Mouse (Mus musculus) forebrain, postnatal 0 days (tissue): ENCODE data around the gene Igfbp7. TPM values are rescaled to one million over a fixed set of nuclear protein-coding genes. Genes with fewer than 3 reads are reported as not detected.

Source experiments
- ATAC-seq: fragments of 200-750 bp; cut with Nextera tagmentation; 2 replicates; pipeline ENCODE4 v1.8.0; 2017; ENCODE audit warnings: mild to moderate bottlenecking, moderate library complexity
- DNase-seq: peaks from one replicate; pipeline ENCODE4 v3.0.0-alpha.2; 2015
- H3K27ac ChIP-seq: fragments of 300-500 bp; sonication (generic); 2 replicates; pipeline ENCODE4 v1.5.1; 2014; ENCODE audit warnings: low read depth, mild to moderate bottlenecking, antibody characterized with exemption, low read length, moderate library complexity, mixed read lengths
- H3K27me3 ChIP-seq: fragments of 300-500 bp; sonication (generic); 2 replicates; pipeline ENCODE4 v1.6.1; 2014; ENCODE audit warnings: mild to moderate bottlenecking, low read length, mixed read lengths; ENCODE audit not compliant: insufficient read depth
- H3K36me3 ChIP-seq: fragments of 300-500 bp; sonication (generic); 2 replicates; pipeline ENCODE4 v1.6.1; 2014; ENCODE audit warnings: mild to moderate bottlenecking, moderate library complexity; ENCODE audit not compliant: insufficient read depth
- H3K4me1 ChIP-seq: fragments of 300-500 bp; sonication (generic); 2 replicates; pipeline ENCODE4 v1.6.1; 2014; ENCODE audit warnings: antibody characterized with exemption; ENCODE audit not compliant: insufficient read depth
- H3K4me2 ChIP-seq: fragments of 300-500 bp; sonication (generic); 2 replicates; pipeline ENCODE4 v1.6.1; 2014; ENCODE audit warnings: low read depth, mild to moderate bottlenecking, moderate library complexity
- H3K4me3 ChIP-seq: fragments of 300-500 bp; sonication (generic); 2 replicates; pipeline ENCODE4 v1.5.1; 2014; ENCODE audit warnings: low read depth, low read length, mixed read lengths
- H3K9ac ChIP-seq: fragments of 300-500 bp; sonication (generic); 2 replicates; pipeline ENCODE4 v1.6.1; 2014; ENCODE audit warnings: mild to moderate bottlenecking
- H3K9me3 ChIP-seq: fragments of 300-500 bp; sonication (generic); 2 replicates; pipeline ENCODE4 v1.6.1; 2016; ENCODE audit warnings: low read length
- CTCF ChIP-seq: sonication (generic); IDR thresholded peaks from 2 replicates; pipeline ENCODE4 v1.5.1; 2016; ENCODE audit warnings: antibody characterized with exemption, control low read depth, low read depth
- WGBS: fragments of 180-500 bp; shearing (Covaris S2); extraction: QIAGEN DNeasy Blood & Tissue Kit; methylation state at CpG from one replicate; pipeline ENCODE4 v1.1.7; 2014; 5-methylcytosine and 5-hydroxymethylcytosine counted together
- polyA plus RNA-seq: library from polyadenylated mRNA; unstranded; fragments of >200 nt; fragmentation: Nextera tagmentation; extraction: Ambion mirVana; gene quantifications from 2 replicates; pipeline ENCODE4 v1.2.1, GENCODE M21; 2015
- total RNA-seq: library from RNA; depleted of rRNA; stranded (reverse); fragments of >200 nt; gene quantifications from 2 replicates; pipeline ENCODE4 v1.2.3, GENCODE M21; 2014

The Igfbp7 gene
- total and polyA plus RNA-seq, 2 experiments from 2014 or later: 44.3 to 88.3 TPM

- Histone ChIP-seq H3K9me3 (no peaks in the 10 kb centered on the region), H3K4me1 (peaks cover 9% of the 10 kb centered on the region; the same call in 1 of the 2 replicates), H3K9ac (no peak overlapping the region), H3K4me3 (no peak overlapping the region), H3K27me3 (no peaks in the 10 kb centered on the region), H3K27ac (no peak overlapping the region), H3K4me2 (no peak overlapping the region), H3K36me3 (peaks cover 48% of the 10 kb centered on the region)
- WGBS: 92% methylated on average over 6 of the region's 6 CpGs
- TF ChIP-seq CTCF: no peak
- DNase-seq (no peak), ATAC-seq (no peak)
Observed at GRCm38 (mm10) chr5:77314986-77315385, 92.9 kb downstream of the Igfbp7 start.

- H3K27ac ChIP-seq: no peak overlapping the region
- TF ChIP-seq CTCF: no peak
- 96% methylated on average over 4 of the region's 4 CpGs for WGBS
- H3K4me2 ChIP-seq: no peak overlapping the region
- peaks cover 46% of the 10 kb centered on the region for H3K36me3 ChIP-seq
- no peak overlapping the region for H3K4me3 ChIP-seq
- H3K9ac ChIP-seq: no peak overlapping the region
- no peaks in the 10 kb centered on the region for H3K27me3 ChIP-seq
- no peak for ATAC-seq
- no peaks in the 10 kb centered on the region for H3K9me3 ChIP-seq
- peaks cover 9% of the 10 kb centered on the region; the same call in 1 of the 2 replicates for H3K4me1 ChIP-seq
- DNase-seq: no peak
Observed at GRCm38 (mm10) chr5:77314206-77314605, 93.6 kb downstream of the Igfbp7 start.

DNA sequence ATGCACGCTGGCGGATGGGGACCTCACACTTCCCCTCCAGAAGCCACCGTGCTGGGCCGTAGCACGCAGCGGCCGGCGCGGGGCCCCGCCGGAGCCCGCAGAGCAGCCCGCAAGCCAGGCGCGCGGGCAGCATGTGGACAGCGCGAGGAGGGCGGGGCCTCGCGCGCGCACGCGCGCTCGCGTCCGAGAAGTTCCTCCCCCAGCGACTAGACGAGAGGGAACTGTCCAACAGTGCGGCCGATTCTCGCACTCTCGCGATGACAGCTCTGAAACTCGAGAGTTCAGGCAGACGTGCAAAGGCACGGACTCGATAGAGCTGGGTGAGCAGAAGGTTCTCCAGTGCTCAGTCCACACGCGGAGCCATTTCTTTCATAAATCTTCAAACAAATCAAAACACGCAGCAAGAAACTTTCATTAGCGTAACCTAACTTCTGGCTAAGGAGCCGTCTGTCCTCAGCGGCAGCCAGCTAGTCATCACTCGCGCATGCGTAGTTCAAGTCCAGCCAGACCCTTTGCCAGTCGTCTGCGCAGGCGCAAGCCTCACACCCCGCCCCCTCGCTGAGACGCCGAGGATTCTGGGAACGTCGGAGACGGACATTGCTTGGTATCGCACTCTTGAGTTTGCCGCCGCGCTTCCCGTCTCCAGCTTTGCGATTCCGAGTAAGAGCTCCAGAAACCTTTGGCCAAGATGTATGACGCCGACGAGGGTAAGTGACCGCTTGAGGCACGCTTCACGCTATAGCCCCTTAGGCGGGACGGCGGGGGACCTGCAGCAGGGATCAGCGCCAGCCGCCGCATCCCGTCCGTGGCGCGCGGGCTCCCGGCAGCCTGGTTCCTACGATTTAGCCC, 97.7 kb downstream of the Igfbp7 start, which contains the start of the genes Noa1 and Polr2b:
Noa1 (minus strand) TSS at position 161 of the 849 bp plus-strand sequence.
Polr2b (plus strand) TSS at position 224 of the 849 bp plus-strand sequence.
- peak; percentile 100 for DNase-seq

GRCm38 (mm10) chr5:77309051-77309906, 98.6 kb downstream of the Igfbp7 start:
- WGBS: 1% methylated on average over 76 of the region's 76 CpGs
- no peak; the same call in 1 of the 2 replicates for ATAC-seq
- H3K27ac ChIP-seq: peak overlapping the region; percentile 93
- DNase-seq: peak; percentile 3
- H3K4me3 ChIP-seq: peak overlapping the region; percentile 81
- peak overlapping the region; percentile 90 for H3K9ac ChIP-seq
- peaks cover 26% of the 10 kb centered on the region for H3K36me3 ChIP-seq
- H3K27me3 ChIP-seq: no peaks in the 10 kb centered on the region
- TF ChIP-seq CTCF: no peak
- peak overlapping the region; percentile 99 for H3K4me2 ChIP-seq
- peaks cover 23% of the 10 kb centered on the region for H3K4me1 ChIP-seq
- H3K9me3 ChIP-seq: no peaks in the 10 kb centered on the region

More for the DNA sequence above, 97.7 kb downstream of the Igfbp7 start, which contains the start of the genes Noa1 and Polr2b:
- peak; percentile 96 for ATAC-seq
- Histone ChIP-seq H3K36me3 (peaks cover 33% of the 10 kb centered on the region), H3K4me3 (peak within 1 kb of the TSS; percentile 81), H3K4me2 (peak within 1 kb of the TSS; percentile 99), H3K4me1 (peaks cover 23% of the 10 kb centered on the region), H3K27me3 (no peaks in the 10 kb centered on the region), H3K9ac (peak within 1 kb of the TSS; percentile 90), H3K9me3 (no peaks in the 10 kb centered on the region), H3K27ac (peak within 1 kb of the TSS; percentile 93)
- TF ChIP-seq CTCF: 0 out of 2 replicates have a peak, but pooled peaks have one; percentile 28
- under 1% methylated on average over 85 of the region's 85 CpGs for WGBS

DNA sequence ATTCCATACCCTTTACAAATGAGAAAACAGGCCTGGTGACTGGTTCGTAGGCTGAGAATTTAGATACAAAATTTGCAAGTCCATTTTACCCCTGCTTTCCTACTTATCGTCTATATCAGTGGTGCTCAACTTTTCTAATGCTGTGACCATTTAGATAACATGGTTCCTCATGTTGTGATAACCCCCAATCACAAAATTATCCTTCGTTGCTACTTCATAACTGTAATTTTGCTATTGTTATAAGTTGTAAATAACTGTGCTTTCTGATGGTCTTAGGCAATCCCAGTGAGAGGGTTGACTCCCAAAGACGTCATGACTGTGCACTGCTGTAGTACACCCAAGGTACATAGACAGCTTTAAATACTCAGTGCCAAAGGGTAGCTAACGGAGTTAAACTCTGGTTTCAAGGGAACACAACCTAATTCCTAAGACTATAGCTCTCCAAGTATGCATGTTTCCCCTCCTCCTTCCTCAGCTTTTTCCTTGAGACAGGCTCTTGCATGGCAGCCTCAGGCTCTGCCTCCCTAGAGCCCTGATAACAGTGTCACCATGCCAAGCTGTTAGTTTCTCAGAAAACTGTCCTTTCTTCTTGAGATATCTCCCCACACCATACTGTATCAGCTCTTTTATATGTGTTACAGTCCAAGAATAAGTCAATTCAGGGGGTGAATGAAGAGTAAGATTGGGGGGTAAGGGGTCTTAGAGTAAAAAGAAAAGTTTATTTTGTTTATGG, 99.9 kb downstream of the Igfbp7 start:
- DNase-seq (no peak), ATAC-seq (no peak)
- TF ChIP-seq CTCF: no peak
- H3K9ac ChIP-seq: 0 out of 2 replicates have a peak overlapping the region, but pooled peaks have one; percentile 23
- no peak overlapping the region for H3K27ac ChIP-seq
- H3K9me3 ChIP-seq: no peaks in the 10 kb centered on the region
- H3K4me1 ChIP-seq: peaks cover 23% of the 10 kb centered on the region
- peak overlapping the region; percentile 99 for H3K4me2 ChIP-seq
- peak overlapping the region; percentile 81 for H3K4me3 ChIP-seq
- H3K27me3 ChIP-seq: no peaks in the 10 kb centered on the region
- WGBS: 82% methylated on average over 5 of the region's 5 CpGs
- H3K36me3 ChIP-seq: peaks cover 23% of the 10 kb centered on the region

DNA sequence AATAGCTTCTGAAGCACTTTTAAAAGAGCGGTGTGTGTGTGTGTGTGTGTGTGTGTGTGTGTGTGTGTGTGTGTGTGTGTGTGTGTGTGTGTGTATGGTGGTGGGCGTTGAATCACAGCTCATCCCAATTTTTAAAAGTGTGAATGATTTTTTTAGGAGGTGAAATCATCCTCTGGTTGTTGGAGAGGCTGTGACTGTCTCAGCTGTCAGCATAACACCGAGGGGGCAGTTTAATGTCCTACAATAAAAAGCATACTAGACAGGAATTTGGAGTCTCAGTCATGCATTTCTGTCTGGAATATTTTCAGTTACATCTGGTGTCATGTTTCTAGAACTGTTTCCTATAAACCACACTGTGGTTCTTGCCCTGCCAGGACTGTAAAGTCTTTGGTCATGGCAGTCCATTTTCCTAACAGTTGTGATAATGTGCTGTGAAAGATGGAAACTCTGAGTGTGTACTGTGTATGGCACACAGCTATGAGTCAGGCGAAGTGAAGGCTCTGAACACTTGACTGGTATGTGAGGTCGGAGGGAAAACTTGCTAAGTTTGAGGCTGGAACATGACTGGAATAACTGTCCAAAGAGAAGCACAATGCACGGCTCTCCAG, 106.4 kb downstream of the Igfbp7 start:
- Histone ChIP-seq H3K4me3 (no peak overlapping the region), H3K9ac (no peak overlapping the region), H3K27ac (no peak overlapping the region), H3K36me3 (peaks cover 56% of the 10 kb centered on the region), H3K9me3 (no peaks in the 10 kb centered on the region), H3K27me3 (no peaks in the 10 kb centered on the region), H3K4me1 (no peaks in the 10 kb centered on the region), H3K4me2 (no peak overlapping the region)
- WGBS: 92% methylated on average over 6 of the region's 6 CpGs
- no peak for TF ChIP-seq CTCF
- DNase-seq (no peak), ATAC-seq (no peak)
